Mouse (Mus musculus) cerebellum, postnatal 25 days (tissue): Measurements from ENCODE around the gene Mdc1.
A peak's percentile ranks its signal among the peaks of the same experiment; 100 is the strongest.

Source experiments
- DNase-seq, 2 experiments: peaks; one replicate each; pipeline ENCODE4 v3.0.0; 2021; ENCODE audit warnings: mixed read lengths in 2 of 2

Gene Mdc1

DNA sequence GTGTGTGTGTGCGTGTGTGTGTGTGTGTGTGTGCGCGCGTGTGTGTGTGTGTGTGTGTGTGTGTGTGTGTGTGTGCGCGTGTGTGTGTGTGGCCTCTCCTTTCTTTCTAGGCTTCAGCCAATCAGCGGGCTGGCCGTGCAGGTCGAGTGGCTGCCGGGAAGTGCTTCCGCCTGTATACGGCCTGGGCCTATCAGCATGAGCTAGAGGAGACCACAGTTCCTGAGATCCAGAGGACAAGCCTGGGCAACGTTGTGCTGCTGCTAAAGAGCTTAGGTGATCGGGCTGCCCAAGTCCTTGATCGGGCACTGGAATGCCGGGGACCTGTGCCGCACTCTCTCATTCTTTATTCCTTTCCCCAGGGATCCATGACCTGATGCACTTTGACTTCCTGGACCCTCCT, 46.4 kb downstream of the Mdc1 start:
- no peak for DNase-seq

DNA sequence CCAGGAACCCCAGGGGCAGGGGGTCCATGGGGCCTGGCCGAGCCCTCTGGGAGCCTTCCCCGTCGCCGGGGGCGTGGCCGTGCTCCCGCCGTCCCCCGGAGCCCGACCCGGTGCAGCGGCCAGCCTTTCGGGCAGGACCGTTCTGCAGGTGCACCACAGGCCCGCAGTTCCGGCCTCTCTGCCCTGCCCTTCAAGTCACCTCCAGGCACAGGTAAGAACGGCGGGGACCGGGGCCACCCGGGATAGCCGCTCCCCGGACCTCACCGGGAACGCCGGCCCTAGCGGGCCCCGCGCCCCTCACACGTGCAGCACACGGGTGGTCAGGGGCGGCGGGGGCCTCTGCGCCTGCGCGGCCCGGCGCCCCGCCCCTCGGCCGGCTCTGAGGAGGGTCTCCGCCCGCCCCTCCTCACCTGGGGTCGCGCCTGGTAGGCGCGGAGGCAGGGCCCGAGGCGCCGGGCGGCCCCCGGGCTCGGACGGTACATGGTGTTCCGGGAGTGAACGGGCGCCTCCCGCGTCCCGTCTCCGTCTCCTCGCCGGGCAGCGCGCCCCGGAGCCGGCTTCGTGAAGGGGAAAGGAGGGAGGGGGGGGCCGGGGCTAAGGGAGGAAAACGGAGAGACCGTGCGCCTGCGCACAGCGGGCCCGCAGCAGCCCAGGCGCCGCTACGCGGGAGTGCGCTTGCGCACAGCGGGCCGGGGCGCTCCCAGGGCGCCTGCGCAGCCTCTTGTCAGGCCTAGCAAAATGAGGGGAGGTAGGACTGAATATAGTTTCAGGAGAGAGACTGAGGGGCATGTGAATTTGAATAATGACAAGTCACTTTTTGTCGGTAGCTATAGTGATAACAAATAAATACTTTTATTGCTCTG, 55.7 kb downstream of the Mdc1 start, which contains the start of gene 2310061I04Rik:
Gene 2310061I04Rik (minus strand): TSS at position 651 of the 863 bp plus-strand sequence.
- DNase-seq = peak; percentile 94 to 96

DNA sequence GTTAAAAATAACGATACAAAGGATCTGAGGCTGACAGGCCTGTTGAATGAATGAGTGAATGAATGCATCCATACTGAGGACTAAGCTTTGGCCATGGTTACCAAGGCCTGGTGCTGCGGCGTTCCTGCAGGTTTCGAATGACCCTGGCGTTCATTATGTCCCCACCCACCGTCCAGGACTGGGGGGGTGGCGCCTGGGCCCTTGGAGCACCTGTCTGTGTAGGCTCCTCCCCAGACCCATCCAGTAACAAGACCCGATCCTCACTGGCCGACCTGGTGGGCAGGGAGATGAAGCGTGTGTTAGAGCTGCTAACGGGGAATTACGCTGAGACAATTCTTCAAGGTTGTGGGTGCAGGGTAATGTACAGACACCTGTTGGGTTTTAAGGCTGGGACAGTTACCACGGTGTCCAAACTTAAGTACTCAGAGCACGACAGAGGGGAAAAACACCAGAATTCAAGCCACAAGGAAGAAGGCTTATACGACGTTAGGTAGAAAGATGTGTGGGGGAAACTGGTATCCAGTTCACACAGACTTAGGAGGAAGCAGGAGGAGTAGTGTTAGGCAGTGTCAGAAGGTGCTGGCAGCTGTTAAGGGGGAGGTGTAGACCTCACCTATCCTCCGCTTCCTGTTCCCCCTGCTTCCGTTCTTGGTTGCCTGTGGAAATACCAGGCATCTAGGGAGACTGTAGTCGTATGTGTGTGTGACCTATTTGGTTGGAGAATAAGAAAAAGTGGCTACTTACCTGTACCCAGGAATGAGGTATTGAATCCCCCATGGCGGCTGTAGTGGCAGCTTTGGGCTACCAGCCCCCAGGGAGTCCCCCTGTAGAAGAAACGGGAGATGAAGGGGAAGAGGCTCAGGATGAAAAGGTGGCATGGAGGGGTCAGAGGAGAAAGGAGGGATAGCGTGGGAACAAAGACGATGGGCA, 56.6 kb downstream of the Mdc1 start:
- DNase-seq = peak; percentile 54 to 67

DNA sequence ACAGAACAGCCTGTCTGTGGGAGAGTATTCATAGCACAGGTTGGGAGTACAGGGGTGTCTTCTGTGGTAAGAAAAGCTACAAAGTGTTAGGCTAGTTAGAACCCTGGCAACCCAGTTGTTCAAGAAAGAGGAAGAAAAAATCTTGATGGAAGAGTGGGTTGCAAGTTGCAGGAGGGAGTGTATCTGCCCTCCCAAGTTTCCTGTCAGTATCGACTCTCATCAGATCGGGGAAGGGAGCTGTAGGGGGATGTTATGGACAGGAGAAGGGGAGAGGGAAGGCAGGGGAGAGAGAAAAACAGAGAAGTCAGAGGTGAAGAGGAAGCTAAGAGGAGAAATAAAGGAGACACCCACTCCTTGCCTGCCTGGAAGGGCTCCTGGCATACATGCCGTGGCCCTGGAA, 59.3 kb downstream of the Mdc1 start:
- DNase-seq = no peak

DNA sequence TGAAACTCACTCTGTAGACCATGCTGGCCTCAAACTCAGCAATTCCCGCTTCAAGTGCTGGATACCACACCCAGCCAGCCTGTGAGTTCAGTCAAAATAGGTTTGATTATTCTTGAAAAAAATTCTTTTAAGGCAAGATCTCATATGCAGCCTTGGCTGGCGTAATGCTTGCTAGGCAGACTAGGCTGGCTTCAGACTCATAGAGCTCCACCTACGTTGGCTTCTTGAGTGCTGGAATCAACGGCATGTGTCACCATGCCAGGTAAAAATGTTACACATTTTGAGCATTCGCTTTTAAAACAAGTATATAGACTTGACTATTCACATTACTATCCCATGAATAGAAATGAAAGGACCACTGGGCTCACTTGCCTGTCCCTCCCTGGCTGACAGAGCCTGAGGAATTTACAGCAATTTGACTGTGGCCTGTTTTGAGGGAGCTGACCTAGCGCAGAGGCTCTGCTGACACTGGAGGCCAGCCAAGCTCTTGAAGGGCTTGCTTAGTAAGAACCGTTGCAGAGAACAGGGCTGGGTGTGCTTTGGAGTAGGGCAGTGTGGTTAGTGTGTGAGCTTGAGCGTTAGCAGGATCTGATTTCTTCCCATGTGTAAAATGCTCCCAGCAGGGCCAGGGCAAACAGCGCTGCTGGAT, 62.2 kb downstream of the Mdc1 start:
- DNase-seq = no peak

DNA sequence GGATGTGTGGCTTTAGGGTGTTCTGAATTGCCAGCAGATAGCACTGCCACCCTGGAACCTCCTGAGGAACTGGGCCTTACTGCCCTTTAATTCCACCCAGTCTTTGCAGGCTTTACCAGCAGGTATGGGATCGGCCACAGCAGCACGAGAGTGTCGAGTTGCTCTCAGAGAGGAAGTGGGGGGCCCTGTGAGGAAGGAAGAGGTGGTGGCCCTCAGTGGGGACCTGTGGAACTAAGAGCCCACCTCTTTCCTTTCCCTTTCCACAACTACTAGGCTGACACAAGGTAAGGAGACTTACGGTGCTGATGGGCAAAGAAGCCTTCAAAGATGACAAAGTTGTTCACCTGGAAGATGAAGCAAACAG, 62.7 kb downstream of the Mdc1 start:
- DNase-seq = no peak

DNA sequence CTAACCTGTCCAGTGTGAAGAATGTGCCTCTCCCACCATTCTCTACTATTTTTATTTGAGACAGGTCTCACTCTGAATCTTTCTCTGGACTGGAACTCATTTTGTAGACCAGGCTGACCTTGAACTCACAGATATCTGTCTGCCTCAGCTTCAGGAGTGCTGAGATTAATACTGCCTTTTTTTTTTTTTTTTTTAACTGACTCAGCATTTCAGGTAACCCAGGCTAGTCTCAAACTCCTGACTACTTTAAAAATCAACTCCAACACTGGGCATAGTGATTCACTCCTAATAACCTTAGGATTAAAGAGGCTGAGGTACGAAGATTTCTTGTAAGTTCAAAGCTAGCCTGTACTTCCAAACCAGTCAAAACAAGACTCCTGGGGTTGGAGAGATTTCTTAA, 64.3 kb downstream of the Mdc1 start:
- no peak for DNase-seq

DNA sequence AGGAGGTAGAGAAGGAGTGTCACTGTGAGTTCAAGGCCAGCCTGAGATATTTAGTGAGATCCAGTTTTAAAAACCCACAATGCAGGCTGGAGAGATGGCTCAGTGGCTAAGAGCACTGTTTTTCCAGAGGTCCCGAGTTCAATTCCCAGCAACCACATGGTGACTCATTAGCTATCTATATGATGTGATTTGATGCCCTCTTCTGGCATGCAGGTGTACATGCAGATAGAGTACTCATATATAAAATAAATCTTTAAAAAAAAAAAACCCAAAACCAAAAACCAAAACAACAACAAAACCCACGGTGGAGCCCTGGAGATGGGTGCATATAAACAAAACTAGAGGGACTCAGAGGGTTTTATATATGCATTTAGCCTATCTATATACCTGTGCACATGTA, 66.3 kb downstream of the Mdc1 start:
- peak in 1 of 2 experiments; percentile 3 for DNase-seq
